Mouse (Mus musculus) kidney, adult 18-20 months (tissue): ENCODE measurements around the gene Olfr204.
"Not testable (repeated sequence)": the region's sequence is repeated elsewhere in the genome, so short reads cannot be mapped to it uniquely, and the experiment has no call there.

Experiments
- DNase-seq: peaks from one replicate; pipeline ENCODE4 v3.0.0; 2021

Olfr204 gene

GRCm38 (mm10) chr16:59318148-59318547 lies at the start of gene Olfr204:
Olfr204 (minus strand) TSS chr16:59318248.
- DNase-seq: no peak

GRCm38 (mm10) chr16:59363893-59364292 lies 45.8 kb upstream of the Olfr204 start, which contains the start of gene Olfr209:
Olfr209 (minus strand) TSS chr16:59363993.
- DNase-seq: no peak

GRCm38 (mm10) chr16:59349146-59349545 lies 31.1 kb upstream of the Olfr204 start, which contains the start of gene Olfr206:
Olfr206 (minus strand) TSS chr16:59349246.
- DNase-seq: no peak

- DNase-seq: no peak
Observed at GRCm38 (mm10) chr16:59331038-59331437, 13.0 kb upstream of the Olfr204 start, which contains the start of gene Olfr205. Olfr205 (minus strand) TSS chr16:59331138.

GRCm38 (mm10) chr16:59323262-59323661 lies 5.2 kb upstream of the Olfr204 start:
- not testable (repeated sequence) for DNase-seq

- no peak for DNase-seq
Observed at GRCm38 (mm10) chr16:59298581-59298980, 19.5 kb downstream of the Olfr204 start, which contains the start of gene Olfr203. Olfr203 (plus strand) TSS chr16:59298881.

- DNase-seq: not testable (repeated sequence)
Observed at GRCm38 (mm10) chr16:59287576-59287975, 30.5 kb downstream of the Olfr204 start.

GRCm38 (mm10) chr16:59286693-59287092 lies 31.4 kb downstream of the Olfr204 start, which contains the start of gene Olfr202:
Olfr202 (minus strand) TSS chr16:59286793.
- DNase-seq: no peak

GRCm38 (mm10) chr16:59283476-59283875 lies 34.6 kb downstream of the Olfr204 start:
- DNase-seq: no peak

- no peak for DNase-seq
Observed at GRCm38 (mm10) chr16:59280542-59280941, 37.5 kb downstream of the Olfr204 start.

- DNase-seq: not testable (repeated sequence)
Observed at GRCm38 (mm10) chr16:59272532-59272931, 45.5 kb downstream of the Olfr204 start, which contains the start of gene Olfr201. Olfr201 (minus strand) TSS chr16:59272632.

GRCm38 (mm10) chr16:59269097-59269496 lies 49.0 kb downstream of the Olfr204 start:
- DNase-seq: not testable (repeated sequence)
